Mouse (Mus musculus) embryonic facial prominence, embryonic 14.5 days (tissue): ENCODE measurements around the gene Cd300ld4. TPM values are rescaled to one million over a fixed set of nuclear protein-coding genes. Genes with fewer than 3 reads are reported as not detected.

Source experiments
- ATAC-seq: fragments of 200-750 bp; cut with Nextera tagmentation; 2 replicates; pipeline ENCODE4 v1.8.0; 2017; ENCODE audit warnings: low read depth, moderate number of reproducible peaks, moderate TSS enrichment
- DNase-seq: peaks from one replicate; pipeline ENCODE4 v3.0.0-alpha.2; 2015; ENCODE audit warnings: low spot score
- H3K27ac ChIP-seq: fragments of 300-500 bp; sonication (generic); replicated peaks from 2 replicates; pipeline ENCODE4 v1.5.1; 2014; ENCODE audit warnings: low read depth, mild to moderate bottlenecking, low read length, moderate library complexity
- H3K27me3 ChIP-seq: fragments of 300-500 bp; sonication (generic); replicated peaks from 2 replicates; pipeline ENCODE4 v1.6.1; 2014; ENCODE audit warnings: low read length; ENCODE audit not compliant: control insufficient read depth, insufficient read depth
- H3K36me3 ChIP-seq: fragments of 300-500 bp; sonication (generic); 2 replicates; pipeline ENCODE4 v1.6.1; 2014; ENCODE audit warnings: low read length, mixed read lengths; ENCODE audit not compliant: control insufficient read depth, insufficient read depth
- H3K4me1 ChIP-seq: fragments of 300-500 bp; sonication (generic); 2 replicates; pipeline ENCODE4 v1.6.1; 2014; ENCODE audit warnings: antibody characterized with exemption, low read length; ENCODE audit not compliant: control insufficient read depth, insufficient read depth
- H3K4me2 ChIP-seq: fragments of 300-500 bp; sonication (generic); 2 replicates; pipeline ENCODE4 v1.6.1; 2014; ENCODE audit warnings: low read depth, mild to moderate bottlenecking, low read length, moderate library complexity, mixed read lengths
- H3K4me3 ChIP-seq: fragments of 300-500 bp; sonication (generic); 2 replicates; pipeline ENCODE4 v1.5.1; 2014; ENCODE audit warnings: low read depth, mild to moderate bottlenecking, low read length
- H3K9ac ChIP-seq: fragments of 300-500 bp; sonication (generic); 2 replicates; pipeline ENCODE4 v1.6.1; 2014; ENCODE audit warnings: low read depth, mild to moderate bottlenecking, low read length, moderate library complexity, mixed read lengths
- H3K9me3 ChIP-seq: fragments of 300-500 bp; sonication (generic); 2 replicates; pipeline ENCODE4 v1.6.1; 2016; ENCODE audit warnings: low read length; ENCODE audit not compliant: control insufficient read depth
- WGBS: fragments of 180-500 bp; shearing (Covaris S2); extraction: QIAGEN DNeasy Blood & Tissue Kit; methylation state at CpG from one replicate; pipeline ENCODE4 v1.1.7; 2014; 5-methylcytosine and 5-hydroxymethylcytosine counted together
- polyA plus RNA-seq: library from polyadenylated mRNA; unstranded; fragments of >200 nt; fragmentation: Nextera tagmentation; extraction: Ambion mirVana; gene quantifications from 2 replicates; pipeline ENCODE4 v1.2.1, GENCODE M21; 2014

Cd300ld4 gene
- polyA plus RNA-seq, 1 experiment from 2014 or later, result not detected

GRCm38 (mm10) chr11:115004070-115004469, 22.7 kb downstream of the Cd300ld4 start:
- Histone ChIP-seq H3K27ac (no peak overlapping the region), H3K9ac (no peak overlapping the region), H3K36me3 (no peaks in the 10 kb centered on the region), H3K4me3 (no peak overlapping the region), H3K4me1 (no peaks in the 10 kb centered on the region), H3K4me2 (no peak overlapping the region), H3K9me3 (no peaks in the 10 kb centered on the region), H3K27me3 (no peaks in the 10 kb centered on the region)
- DNase-seq, result no peak
- no peak for ATAC-seq
- 84% methylated on average over 5 of the region's 5 CpGs for WGBS

DNA sequence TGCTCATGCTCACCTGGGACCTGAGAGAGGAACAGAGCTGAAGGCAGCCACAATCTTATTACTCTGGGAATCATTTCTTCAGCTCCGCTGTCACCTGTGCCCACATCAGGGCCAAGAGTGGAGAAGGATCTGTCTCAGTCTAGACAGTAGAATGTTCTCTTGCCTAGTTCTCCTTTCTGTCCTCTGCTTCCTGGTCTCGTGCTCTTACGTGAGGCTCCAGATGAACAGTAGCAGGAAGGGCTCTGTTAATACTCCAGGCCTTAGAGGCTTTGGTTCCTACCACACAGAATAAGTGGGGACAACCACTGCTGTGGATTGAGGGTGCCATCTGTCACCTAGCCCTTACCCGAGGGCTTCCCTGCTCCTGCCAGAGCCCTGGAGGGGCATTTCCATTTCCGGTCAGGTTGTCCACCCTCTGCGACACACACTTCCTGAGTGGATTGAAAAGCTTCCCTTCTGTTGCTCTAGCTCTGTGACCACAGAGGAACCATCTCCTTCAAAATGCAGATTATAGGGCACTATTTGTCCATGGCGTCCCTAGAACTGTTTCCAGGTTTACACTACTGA, 25.3 kb downstream of the Cd300ld4 start, which contains the start of gene Cd300c2:
Cd300c2 (minus strand) TSS at position 407 of the 567 bp plus-strand sequence.
- H3K27me3 ChIP-seq, result no peaks in the 10 kb centered on the region
- no peaks in the 10 kb centered on the region for H3K36me3 ChIP-seq
- H3K9me3 ChIP-seq, result no peaks in the 10 kb centered on the region
- no peak within 1 kb of the TSS for H3K4me3 ChIP-seq
- H3K4me2 ChIP-seq, result no peak within 1 kb of the TSS
- H3K27ac ChIP-seq, result no peak within 1 kb of the TSS
- DNase-seq, result no peak
- no peaks in the 10 kb centered on the region for H3K4me1 ChIP-seq
- no peak within 1 kb of the TSS for H3K9ac ChIP-seq
- 83% methylated on average over 7 of the region's 7 CpGs for WGBS
- no peak for ATAC-seq

GRCm38 (mm10) chr11:114989793-114990192, 37.0 kb downstream of the Cd300ld4 start, which contains the start of gene Cd300ld:
Gene Cd300ld (minus strand): TSS chr11:114989922.
- H3K36me3 ChIP-seq, result no peaks in the 10 kb centered on the region
- no peak within 1 kb of the TSS for H3K9ac ChIP-seq
- H3K9me3 ChIP-seq, result no peaks in the 10 kb centered on the region
- DNase-seq (no peak), ATAC-seq (no peak)
- no peak within 1 kb of the TSS for H3K4me3 ChIP-seq
- no peak within 1 kb of the TSS for H3K4me2 ChIP-seq
- 78% methylated on average over 4 of the region's 4 CpGs for WGBS
- H3K27ac ChIP-seq, result no peak within 1 kb of the TSS
- H3K4me1 ChIP-seq, result no peaks in the 10 kb centered on the region
- H3K27me3 ChIP-seq, result no peaks in the 10 kb centered on the region

DNA sequence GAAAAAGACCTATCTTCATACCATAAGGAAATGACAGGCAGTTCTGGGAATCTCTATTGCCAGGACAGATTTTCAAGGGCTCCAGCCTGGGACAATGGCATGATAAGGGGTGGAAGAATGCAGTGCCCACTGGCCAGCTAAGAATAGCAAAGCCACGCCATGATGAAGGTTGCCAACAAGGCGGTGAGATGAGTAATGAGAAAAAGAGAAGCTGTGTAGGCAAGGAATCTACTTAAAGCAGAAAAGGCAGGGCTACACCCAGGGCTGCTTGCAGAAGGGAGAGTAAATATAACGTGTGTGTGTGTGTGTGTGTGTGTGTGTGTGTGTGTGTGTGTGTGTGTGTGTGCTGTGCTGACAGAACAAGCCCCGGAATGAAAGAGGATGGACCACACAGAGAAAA, 44.9 kb downstream of the Cd300ld4 start:
- no peak overlapping the region for H3K27ac ChIP-seq
- no peaks in the 10 kb centered on the region for H3K27me3 ChIP-seq
- ATAC-seq (no peak), DNase-seq (no peak)
- H3K4me3 ChIP-seq, result no peak overlapping the region
- H3K4me1 ChIP-seq, result no peaks in the 10 kb centered on the region
- H3K9ac ChIP-seq, result no peak overlapping the region
- peaks cover 16% of the 10 kb centered on the region; the same call in 1 of the 2 replicates for H3K9me3 ChIP-seq
- H3K36me3 ChIP-seq, result no peaks in the 10 kb centered on the region
- WGBS, result 81% methylated on average over 4 of the region's 4 CpGs
- no peak overlapping the region for H3K4me2 ChIP-seq

DNA sequence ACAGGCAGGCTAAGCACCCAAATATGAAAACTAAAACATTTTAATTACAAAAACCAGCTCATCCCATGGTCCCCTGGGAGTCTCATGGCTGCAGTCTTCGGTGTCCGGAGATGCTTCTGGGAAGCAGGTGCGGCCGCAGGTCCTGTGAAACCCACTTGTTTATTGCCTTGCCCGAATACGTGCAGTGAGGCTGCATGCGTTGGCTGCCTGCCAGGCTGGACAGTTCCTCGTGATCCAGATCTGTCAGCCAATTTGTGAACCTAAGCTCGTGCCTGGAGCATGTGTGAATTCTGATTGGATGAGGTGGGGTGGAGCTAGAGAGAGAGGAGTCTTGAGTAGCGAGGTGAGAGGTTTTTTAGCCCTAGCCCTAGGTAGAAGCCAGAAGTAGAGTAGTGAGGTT, 54.1 kb downstream of the Cd300ld4 start:
- Histone ChIP-seq H3K36me3 (no peaks in the 10 kb centered on the region), H3K9ac (no peak overlapping the region), H3K27ac (no peak overlapping the region), H3K4me3 (no peak overlapping the region), H3K4me2 (no peak overlapping the region), H3K27me3 (no peaks in the 10 kb centered on the region), H3K4me1 (no peaks in the 10 kb centered on the region), H3K9me3 (peaks cover 20% of the 10 kb centered on the region)
- DNase-seq (no peak), ATAC-seq (no peak)
- WGBS, result 83% methylated on average over 10 of the region's 10 CpGs

Other genes starting within 250 kb of the Cd300ld4 start
- gene Btbd17, start 231.1 kb downstream of the Cd300ld4 start, polyA plus RNA-seq, result 3.2 and 4.5 TPM in 2 replicates
- gene Gpr142, start 228.1 kb downstream of the Cd300ld4 start, polyA plus RNA-seq, result not detected in 2 replicates
- 39.6 and 40.3 TPM in 2 replicates for gene Gprc5c, start 175.9 kb downstream of the Cd300ld4 start, polyA plus RNA-seq
- 0.96 and 1.7 TPM in 2 replicates for gene Cd300a, start 137.0 kb downstream of the Cd300ld4 start, polyA plus RNA-seq
- gene Cd300lb, start 92.6 kb downstream of the Cd300ld4 start, polyA plus RNA-seq, result 0.39 and 0.49 TPM in 2 replicates
- gene Cd300c, start 57.9 kb downstream of the Cd300ld4 start, polyA plus RNA-seq, result not detected in 2 replicates
- 0.10 and 0.14 TPM in 2 replicates for gene Cd300ld, start 37.1 kb downstream of the Cd300ld4 start, polyA plus RNA-seq
- gene Cd300c2, start 25.1 kb downstream of the Cd300ld4 start, polyA plus RNA-seq, result 3.2 and 3.5 TPM in 2 replicates
- gene Cd300ld2, start 10.8 kb downstream of the Cd300ld4 start, polyA plus RNA-seq, result not detected in 2 replicates
- not detected in 2 replicates for gene Cd300ld5, start 10.8 kb upstream of the Cd300ld4 start, polyA plus RNA-seq
- gene Cd300ld3, start 21.4 kb upstream of the Cd300ld4 start, polyA plus RNA-seq, result not detected in 2 replicates
- 0.10 TPM in 1 of 2 replicates, not detected in the other for gene Cd300e, start 35.2 kb upstream of the Cd300ld4 start, polyA plus RNA-seq
- 1.6 and 2.9 TPM in 2 replicates for gene Rab37, start 64.4 kb upstream of the Cd300ld4 start, polyA plus RNA-seq
- gene Cd300lf, start 107.0 kb upstream of the Cd300ld4 start, polyA plus RNA-seq, result 0.14 and 0.56 TPM in 2 replicates
- gene Slc9a3r1, start 136.3 kb upstream of the Cd300ld4 start, polyA plus RNA-seq, result 40.6 and 43.5 TPM in 2 replicates
- gene Tmem104, start 160.5 kb upstream of the Cd300ld4 start, polyA plus RNA-seq, result 12.5 and 14.9 TPM in 2 replicates
- gene Nat9, start 160.8 kb upstream of the Cd300ld4 start, polyA plus RNA-seq, result 20.0 and 23.3 TPM in 2 replicates
- gene Grin2c, start 240.2 kb upstream of the Cd300ld4 start, polyA plus RNA-seq, result not detected in 2 replicates